Mouse (Mus musculus) myocyte (in vitro differentiated cells): ENCODE results near the gene Stk10. TPM values are rescaled to one million over a fixed set of nuclear protein-coding genes. Genes with fewer than 3 reads are reported as not detected.

Source experiments
- H3K27me3 ChIP-seq: one replicate; pipeline ENCODE4 v1.6.1; 2011; ENCODE audit not compliant: control insufficient read depth, insufficient read depth, insufficient read length
- H3K36me3 ChIP-seq: one replicate; pipeline ENCODE4 v1.6.1; 2011; ENCODE audit not compliant: control insufficient read depth, insufficient read depth
- H3K4me2 ChIP-seq: one replicate; pipeline ENCODE4 v1.6.1; 2011; ENCODE audit warnings: low read depth, control low read depth
- H3K4me3 ChIP-seq: one replicate; pipeline ENCODE4 v1.5.1; 2011; ENCODE audit warnings: mild to moderate bottlenecking, control low read depth, moderate library complexity
- H3K79me2 ChIP-seq: one replicate; pipeline ENCODE4 v1.6.1; 2011; ENCODE audit not compliant: control insufficient read depth, insufficient read depth
- H3ac ChIP-seq: one replicate; pipeline ENCODE4 v1.6.1; 2011; ENCODE audit not compliant: control insufficient read depth, insufficient read length
- CEBPB ChIP-seq: IDR thresholded peaks from 2 replicates; pipeline ENCODE4 v1.6.1; 2011; ENCODE audit warnings: mild to moderate bottlenecking, moderate library complexity; ENCODE audit not compliant: poor library complexity, insufficient read depth, severe bottlenecking
- E2F4 ChIP-seq: IDR thresholded peaks from one replicate; pipeline ENCODE4 v1.6.1; 2011; ENCODE audit warnings: mild to moderate bottlenecking, control low read depth, moderate library complexity; ENCODE audit not compliant: insufficient read depth
- MAX ChIP-seq: IDR thresholded peaks from one replicate; pipeline ENCODE4 v1.6.1; 2011; ENCODE audit warnings: low read depth, mild to moderate bottlenecking, control low read depth
- MYOD1 ChIP-seq, 3 experiments: IDR thresholded peaks; one replicate each; pipeline ENCODE4 v1.6.1; 2011; ENCODE audit warnings: control low read depth in 2 of 3, low read depth in 2 of 3, mild to moderate bottlenecking in 2 of 3, moderate library complexity in 1 of 3; ENCODE audit not compliant: insufficient read length in 2 of 3, control insufficient read depth in 1 of 3
- MYOG ChIP-seq, 3 experiments: IDR thresholded peaks; one replicate each; pipeline ENCODE4 v1.6.1; 2011; ENCODE audit warnings: control low read depth in 2 of 3, low read depth in 2 of 3, mild to moderate bottlenecking in 2 of 3; ENCODE audit not compliant: insufficient read length in 2 of 3, control insufficient read depth in 1 of 3, insufficient read depth in 1 of 3
- POLR2A ChIP-seq: IDR thresholded peaks from one replicate; pipeline ENCODE4 v1.6.1; 2011; ENCODE audit warnings: low read depth, mild to moderate bottlenecking, control low read depth, moderate library complexity; ENCODE audit not compliant: insufficient read length
- REST ChIP-seq: IDR thresholded peaks from one replicate; pipeline ENCODE4 v1.6.1; 2011; ENCODE audit warnings: mild to moderate bottlenecking, control low read depth, moderate library complexity; ENCODE audit not compliant: insufficient read depth, insufficient read length
- SRF ChIP-seq: IDR thresholded peaks from one replicate; pipeline ENCODE4 v1.6.1; 2011; ENCODE audit warnings: low read depth; ENCODE audit not compliant: control insufficient read depth, insufficient read length
- TCF12 ChIP-seq: IDR thresholded peaks from one replicate; pipeline ENCODE4 v1.6.1; 2011; ENCODE audit warnings: mild to moderate bottlenecking, control low read depth; ENCODE audit not compliant: poor library complexity, insufficient read depth, severe bottlenecking
- TCF3 ChIP-seq: IDR thresholded peaks from one replicate; pipeline ENCODE4 v1.6.1; 2011; ENCODE audit warnings: low read depth, control low read depth; ENCODE audit not compliant: insufficient read length
- USF1 ChIP-seq: IDR thresholded peaks from one replicate; pipeline ENCODE4 v1.6.1; 2011; ENCODE audit warnings: low read depth, mild to moderate bottlenecking, control low read depth, moderate library complexity
- polyA plus RNA-seq: library from polyadenylated mRNA; unstranded; fragments of >200 nt; fragmentation: generic; extraction: Trizol; gene quantifications from one replicate; pipeline ENCODE4 v1.2.1, GENCODE M21; 2012; ENCODE audit warnings: missing spikeins

The Stk10 gene
- polyA plus RNA-seq, 1 experiment: 7.1 TPM

DNA sequence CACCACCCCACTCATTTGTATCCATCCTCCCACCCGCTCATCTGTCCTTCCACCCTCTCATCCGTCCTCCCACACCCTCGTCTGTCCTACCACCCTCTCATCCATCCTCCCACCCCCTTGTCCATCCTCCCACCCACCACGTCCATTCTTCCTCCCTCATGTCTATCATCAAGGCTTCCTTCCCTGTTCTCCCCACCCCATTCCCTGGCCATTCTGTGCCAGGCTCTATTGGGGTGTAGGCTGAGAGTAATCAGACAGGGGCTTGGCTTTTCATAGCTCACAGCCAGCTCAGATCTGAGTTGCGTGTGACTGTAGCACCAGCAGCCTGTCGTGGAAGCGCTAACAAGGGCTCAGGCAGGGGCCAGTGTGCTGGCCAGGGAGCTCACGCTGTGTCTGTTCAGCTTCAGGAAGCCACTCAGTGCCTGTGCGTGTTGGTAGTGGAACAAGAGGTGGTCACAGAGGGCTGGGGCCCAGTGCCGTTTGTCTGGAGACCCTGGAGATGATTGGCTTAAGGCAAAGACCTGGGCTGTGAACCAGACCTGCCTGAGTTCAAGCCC is 14.4 kb downstream of the Stk10 start:
- Histone ChIP-seq H3K79me2 (peaks cover 12% of the 10 kb centered on the region), H3K36me3 (no peaks in the 10 kb centered on the region), H3K4me3 (no peak overlapping the region), H3K27me3 (no peaks in the 10 kb centered on the region), H3ac (no peak overlapping the region), H3K4me2 (no peak overlapping the region)
- TF ChIP-seq MYOG (IDR thresholded peaks at IDR 0.05; ENCODE audit: control insufficient read depth in 1 of 3, insufficient read depth in 1 of 3, insufficient read length in 2 of 3, low read depth in 2 of 3) (no peak), TCF3 (no peak), MAX (no peak), CEBPB (no peak), MYOD1 (IDR thresholded peaks at IDR 0.05; ENCODE audit: control insufficient read depth in 1 of 3, insufficient read length in 2 of 3, low read depth in 2 of 3) (no peak), SRF (no peak), POLR2A (no peak), E2F4 (no peak)

DNA sequence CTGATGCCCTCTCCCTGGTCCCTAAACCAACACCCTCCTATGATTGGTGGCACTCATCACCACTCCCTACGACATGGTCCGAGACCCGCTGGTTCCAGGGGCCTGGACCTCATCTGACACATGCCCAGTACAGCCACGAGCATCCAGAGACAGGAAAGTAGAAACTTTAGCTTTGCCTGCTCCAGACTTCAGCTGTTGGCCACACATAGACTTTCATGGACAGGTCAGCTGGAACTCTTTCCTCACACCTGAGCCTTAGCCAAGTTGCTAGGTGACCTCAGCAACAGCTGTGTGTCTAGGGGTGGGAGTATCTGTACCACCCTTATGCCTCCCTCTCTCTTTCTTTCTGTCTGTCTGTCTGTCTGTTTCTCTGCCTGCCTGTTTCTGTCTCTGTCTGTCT is 15.1 kb downstream of the Stk10 start:
- Histone ChIP-seq H3K4me3 (no peak overlapping the region), H3K4me2 (no peak overlapping the region), H3K79me2 (peaks cover 13% of the 10 kb centered on the region), H3ac (no peak overlapping the region), H3K36me3 (no peaks in the 10 kb centered on the region), H3K27me3 (no peaks in the 10 kb centered on the region)
- TF ChIP-seq MYOG (IDR thresholded peaks at IDR 0.05; ENCODE audit: control insufficient read depth in 1 of 3, insufficient read depth in 1 of 3, insufficient read length in 2 of 3, low read depth in 2 of 3): peak in 2 of 3 experiments; percentile 33 to 74
- peak in 2 of 3 experiments; percentile 49 to 73 for TF ChIP-seq MYOD1 (IDR thresholded peaks at IDR 0.05; ENCODE audit: control insufficient read depth in 1 of 3, insufficient read length in 2 of 3, low read depth in 2 of 3)
- no peak for TF ChIP-seq USF1

DNA sequence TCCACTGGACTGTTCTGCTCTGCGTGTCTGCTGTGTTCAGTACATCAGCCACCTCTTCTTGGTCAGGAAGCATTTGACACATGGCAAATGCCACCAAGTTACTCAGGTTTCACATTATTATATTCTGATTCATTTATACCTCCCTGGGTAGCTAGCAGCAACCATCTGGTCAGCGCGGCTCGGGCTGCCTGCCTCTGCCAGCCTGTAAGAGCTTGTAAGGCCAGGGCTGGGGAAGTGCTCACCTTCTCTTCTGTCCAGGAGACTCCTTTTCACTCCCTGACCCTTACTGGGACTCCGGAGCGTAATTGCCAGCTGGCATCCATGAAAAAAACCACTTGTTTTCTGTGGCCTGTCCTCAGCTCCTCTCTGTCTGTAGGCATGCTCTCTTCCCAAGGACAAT is 16.1 kb downstream of the Stk10 start:
- no peaks in the 10 kb centered on the region for H3K27me3 ChIP-seq

DNA sequence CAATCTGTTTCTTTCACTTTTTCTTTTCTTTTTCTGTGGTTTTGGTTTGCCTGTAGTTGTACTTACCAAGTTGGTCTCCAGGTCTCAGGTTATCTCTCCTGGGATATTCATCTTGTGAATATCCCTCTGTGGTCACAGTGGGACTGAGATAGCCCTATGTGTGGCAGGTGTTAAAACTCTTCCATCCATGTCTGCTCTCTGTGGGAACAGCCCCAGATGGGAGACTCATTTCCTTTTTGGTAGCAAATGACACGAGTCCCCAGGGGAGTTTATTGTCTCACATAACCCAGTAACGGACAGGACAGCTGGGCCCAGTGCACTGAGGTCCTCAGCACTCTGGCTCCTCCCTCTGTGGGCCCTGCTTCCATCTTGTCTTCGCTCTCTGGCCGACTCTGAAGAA is 17.0 kb downstream of the Stk10 start:
- no peaks in the 10 kb centered on the region for H3K36me3 ChIP-seq
- H3K27me3 ChIP-seq: no peaks in the 10 kb centered on the region
- H3ac ChIP-seq: no peak overlapping the region
- TF ChIP-seq MYOG (IDR thresholded peaks at IDR 0.05; ENCODE audit: control insufficient read depth in 1 of 3, insufficient read depth in 1 of 3, insufficient read length in 2 of 3, low read depth in 2 of 3) (peak in 1 of 3 experiments; percentile 43), USF1 (no peak), MYOD1 (IDR thresholded peaks at IDR 0.05; ENCODE audit: control insufficient read depth in 1 of 3, insufficient read length in 2 of 3, low read depth in 2 of 3) (peak; percentile 83 to 84 (median 83)), TCF12 (peak; percentile 57)
- H3K79me2 ChIP-seq: peaks cover 17% of the 10 kb centered on the region
- peak overlapping the region; percentile 41 for H3K4me2 ChIP-seq
- no peak overlapping the region for H3K4me3 ChIP-seq

More for the DNA sequence above, 16.1 kb downstream of the Stk10 start:
- Histone ChIP-seq H3K4me3 (no peak overlapping the region), H3K79me2 (peaks cover 14% of the 10 kb centered on the region), H3K36me3 (no peaks in the 10 kb centered on the region), H3K4me2 (peak overlapping the region; percentile 41), H3ac (no peak overlapping the region)
- peak in 1 of 3 experiments; percentile 27 for TF ChIP-seq MYOG (IDR thresholded peaks at IDR 0.05; ENCODE audit: control insufficient read depth in 1 of 3, insufficient read depth in 1 of 3, insufficient read length in 2 of 3, low read depth in 2 of 3)
- TF ChIP-seq TCF12: no peak
- TF ChIP-seq MYOD1 (IDR thresholded peaks at IDR 0.05; ENCODE audit: control insufficient read depth in 1 of 3, insufficient read length in 2 of 3, low read depth in 2 of 3): peak in 1 of 3 experiments; percentile 35

DNA sequence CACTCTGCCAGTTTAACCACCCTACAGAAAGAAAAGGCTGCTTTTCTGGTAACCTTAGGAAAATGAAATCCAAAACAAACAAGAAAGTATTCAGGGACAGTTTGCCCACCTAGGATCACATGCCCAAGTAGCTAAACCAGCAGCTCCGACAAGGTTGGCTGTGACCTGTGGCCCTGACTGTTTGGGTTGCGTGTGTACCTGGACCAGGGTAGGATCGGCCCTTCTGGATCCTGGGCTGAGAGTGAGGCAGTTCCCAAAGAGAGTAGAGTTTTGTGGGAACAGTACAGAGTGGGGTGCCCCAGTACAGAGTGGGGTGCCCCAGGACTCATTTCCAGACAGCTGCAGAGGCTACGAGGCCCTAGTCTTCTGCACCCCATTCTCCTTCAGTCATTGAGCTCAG is 18.0 kb downstream of the Stk10 start:
- H3K4me3 ChIP-seq: no peak overlapping the region
- H3K79me2 ChIP-seq: peaks cover 19% of the 10 kb centered on the region
- H3ac ChIP-seq: no peak overlapping the region
- TF ChIP-seq USF1 (no peak), SRF (no peak)
- H3K4me2 ChIP-seq: peak overlapping the region; percentile 19
- no peaks in the 10 kb centered on the region for H3K27me3 ChIP-seq
- H3K36me3 ChIP-seq: no peaks in the 10 kb centered on the region

DNA sequence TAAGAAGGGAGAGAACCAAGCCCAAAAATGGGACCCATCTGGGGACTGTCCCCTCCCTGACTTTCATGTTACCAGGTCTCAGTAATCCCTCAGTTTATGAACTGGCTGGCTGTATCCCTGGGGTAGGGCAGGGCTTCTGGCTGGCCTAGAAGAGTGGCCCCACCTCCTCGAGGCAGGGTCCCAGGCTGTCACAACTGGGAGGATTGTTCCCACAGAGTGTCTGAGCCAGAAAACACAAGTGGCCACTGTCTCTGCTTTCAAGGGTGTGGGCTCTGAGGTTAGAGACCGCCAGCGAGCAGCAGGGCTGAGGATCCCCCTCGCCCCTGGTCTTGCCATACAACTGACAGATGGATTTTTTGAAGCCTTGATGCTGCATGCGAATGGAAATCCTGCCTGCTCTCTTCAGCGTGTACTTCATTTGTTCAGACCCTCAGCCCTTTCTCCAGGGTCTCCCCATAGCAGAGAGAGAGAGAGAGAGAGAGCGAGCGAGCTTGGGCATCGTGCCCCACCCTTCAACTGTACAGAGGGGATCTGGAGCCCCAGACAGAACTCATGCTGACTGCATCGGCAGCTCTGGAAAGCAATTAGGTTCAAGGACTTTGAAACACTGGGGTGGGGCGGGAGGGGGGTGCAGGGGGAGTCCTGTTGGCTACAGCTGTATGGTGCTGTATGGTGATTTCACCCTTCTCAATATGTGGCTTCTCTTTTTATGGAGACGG is 18.6 kb downstream of the Stk10 start:
- no peaks in the 10 kb centered on the region for H3K36me3 ChIP-seq
- H3K4me3 ChIP-seq: no peak overlapping the region
- peaks cover 19% of the 10 kb centered on the region for H3K79me2 ChIP-seq
- peak overlapping the region; percentile 29 for H3K4me2 ChIP-seq
- no peak overlapping the region for H3ac ChIP-seq
- H3K27me3 ChIP-seq: no peaks in the 10 kb centered on the region
- TF ChIP-seq REST: no peak
- TF ChIP-seq TCF12: no peak
- no peak for TF ChIP-seq CEBPB
- peak in 2 of 3 experiments; percentile 12 to 81 for TF ChIP-seq MYOG (IDR thresholded peaks at IDR 0.05; ENCODE audit: control insufficient read depth in 1 of 3, insufficient read depth in 1 of 3, insufficient read length in 2 of 3, low read depth in 2 of 3)
- no peak for TF ChIP-seq POLR2A
- peak in 2 of 3 experiments; percentile 11 to 61 for TF ChIP-seq MYOD1 (IDR thresholded peaks at IDR 0.05; ENCODE audit: control insufficient read depth in 1 of 3, insufficient read length in 2 of 3, low read depth in 2 of 3)
